Mouse (Mus musculus) CD8-positive naive resting alpha-beta T cell, adult 2 months (primary cell): ENCODE data around the gene Pan2.

Source experiments
- DNase-seq, 2 experiments: peaks; one replicate each; pipeline ENCODE4 v3.0.0; 2022; ENCODE audit warnings: low read depth in 2 of 2, low spot score in 2 of 2

The Pan2 gene

DNA sequence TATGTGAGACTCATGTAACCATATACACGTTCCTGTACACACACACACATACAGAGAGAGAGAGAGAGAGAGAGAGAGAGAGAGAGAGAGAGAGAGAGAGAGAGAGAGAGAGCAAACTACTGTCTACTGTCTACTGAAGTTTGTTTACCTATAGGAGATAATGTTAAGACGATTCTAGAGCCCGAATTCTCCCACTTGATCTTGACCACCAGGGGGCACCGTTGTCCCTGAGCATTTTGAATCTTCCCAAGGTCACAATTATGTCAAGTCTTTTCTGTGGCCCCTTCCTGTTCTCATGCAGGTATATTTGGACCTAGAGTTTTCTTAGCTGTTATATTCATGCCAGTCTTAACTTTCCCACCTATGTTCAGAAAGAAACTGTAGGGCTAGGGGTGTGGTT lies 32.4 kb downstream of the Pan2 start:
- peak; percentile 76 to 88 for DNase-seq

DNA sequence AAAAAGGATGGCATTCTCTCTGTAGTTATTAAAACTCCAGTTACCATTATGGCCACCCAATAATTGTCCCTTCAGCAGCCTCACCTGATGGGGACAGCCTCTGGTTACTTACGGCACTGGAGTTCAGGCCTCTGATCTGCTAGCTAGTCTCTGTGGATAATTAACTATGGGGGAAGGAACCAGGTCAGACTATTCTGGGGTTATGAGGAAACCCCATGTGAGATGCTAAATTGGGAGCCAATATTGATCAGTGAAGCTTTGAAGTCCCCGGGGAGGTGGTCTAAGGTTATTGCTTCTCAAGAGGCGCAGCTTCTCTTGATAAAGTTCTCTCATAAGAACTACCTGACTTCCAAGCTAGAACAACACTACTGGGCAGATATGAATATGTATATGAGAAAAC lies 33.1 kb downstream of the Pan2 start:
- no peak for DNase-seq

DNA sequence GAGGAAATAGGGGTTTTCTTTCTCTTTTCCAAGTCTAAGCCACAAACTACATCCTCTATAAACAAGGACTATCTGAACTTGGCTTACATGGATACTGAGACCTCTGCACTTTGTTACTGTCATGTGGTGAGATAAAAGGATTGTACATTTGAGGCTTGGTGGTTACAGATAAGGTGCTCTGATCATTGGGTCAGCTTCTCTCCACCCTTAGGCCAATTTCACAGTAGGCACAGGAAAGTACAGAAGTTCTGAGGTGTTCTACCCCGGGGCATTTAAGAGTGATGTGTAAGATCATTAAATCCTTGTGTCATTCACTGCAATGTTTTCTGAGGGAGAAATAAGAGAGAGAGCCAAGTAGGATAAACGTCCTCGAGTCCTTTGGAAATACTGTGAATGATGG lies 33.5 kb downstream of the Pan2 start:
- DNase-seq = no peak

DNA sequence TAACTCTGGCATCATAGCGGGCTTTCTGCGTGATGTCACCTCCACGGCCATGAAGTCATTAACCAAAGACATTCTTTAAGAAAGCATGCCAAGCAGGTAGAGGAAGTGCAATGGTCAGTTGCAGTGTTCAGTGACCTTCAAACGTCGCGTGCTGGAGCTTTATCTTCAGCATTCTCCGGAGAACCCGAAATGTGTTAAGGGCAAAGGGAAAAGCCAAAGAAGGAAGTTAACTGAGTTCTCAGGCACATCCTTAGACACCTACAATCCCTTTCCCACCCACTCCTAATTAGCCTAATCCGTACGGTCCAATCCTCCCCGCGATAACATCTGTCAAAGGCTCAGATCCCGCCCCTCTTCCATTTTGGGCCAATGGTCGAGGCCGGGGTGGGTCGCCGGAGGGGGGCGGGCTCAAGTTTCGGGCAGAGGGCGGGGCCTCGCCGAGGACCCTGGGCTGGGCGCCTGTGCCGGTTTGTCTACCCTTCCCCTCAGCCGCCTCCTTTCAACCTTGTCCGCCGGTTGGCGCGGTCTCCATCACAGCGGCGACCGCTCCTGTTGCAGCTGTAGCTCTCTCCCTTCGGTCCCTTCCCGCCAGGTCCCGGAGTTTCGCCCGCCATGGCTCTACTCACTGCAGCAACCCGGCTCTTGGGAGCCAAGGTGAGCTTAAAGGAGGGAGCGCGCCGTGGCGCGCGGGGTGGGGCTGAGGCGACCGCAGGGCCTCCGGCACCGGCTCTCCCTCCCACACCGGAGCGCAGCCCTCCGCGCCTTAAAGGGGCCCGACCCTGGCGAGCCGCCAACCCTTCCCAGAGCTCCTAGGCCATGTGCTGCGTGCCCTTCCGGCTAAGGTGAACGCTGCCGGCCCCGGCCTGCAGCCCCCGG lies 34.4 kb downstream of the Pan2 start, which contains the start of gene Cs:
Gene Cs, plus strand, starts transcription at position 429 of the 876 bp plus-strand sequence.
- DNase-seq = peak; percentile 93 to 97

DNA sequence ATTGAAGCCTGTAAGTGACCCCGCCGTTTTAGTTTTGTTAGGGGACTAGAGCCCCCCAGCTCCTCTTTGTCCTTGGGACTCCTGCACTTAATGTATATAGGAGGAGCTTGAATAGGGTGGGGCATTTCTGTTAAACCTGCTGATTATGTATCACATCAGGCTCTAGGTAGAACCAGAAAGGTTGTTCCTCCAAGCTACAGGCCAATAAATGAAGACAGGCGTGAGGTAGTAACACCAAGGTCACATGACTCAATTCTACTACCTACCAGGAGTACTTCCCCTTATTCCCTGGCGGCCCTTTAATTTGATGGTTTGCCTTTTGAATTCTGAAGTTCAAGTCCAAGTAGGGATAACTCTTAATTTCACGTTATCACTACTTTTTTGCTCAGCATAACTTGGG lies 35.3 kb downstream of the Pan2 start:
- DNase-seq = no peak

DNA sequence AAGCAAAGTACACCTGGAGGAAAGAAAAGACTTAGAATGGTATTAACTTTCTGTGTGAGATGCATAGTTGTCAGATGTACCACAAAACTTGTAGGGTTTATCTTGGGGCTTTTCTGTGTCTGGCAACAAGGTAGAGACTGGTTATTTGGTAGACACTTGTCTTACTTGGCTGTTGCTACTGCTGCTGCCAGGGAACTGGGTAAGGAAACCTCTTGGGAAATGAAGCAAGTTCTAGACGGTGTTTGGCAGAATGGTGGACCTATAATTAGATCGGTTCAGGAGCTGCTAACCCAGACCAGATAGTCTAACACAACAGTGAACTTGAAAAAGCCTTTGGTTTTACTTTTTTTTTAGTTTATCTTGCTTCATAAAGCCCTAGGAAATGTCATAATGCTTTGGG lies 35.8 kb downstream of the Pan2 start:
- no peak for DNase-seq

DNA sequence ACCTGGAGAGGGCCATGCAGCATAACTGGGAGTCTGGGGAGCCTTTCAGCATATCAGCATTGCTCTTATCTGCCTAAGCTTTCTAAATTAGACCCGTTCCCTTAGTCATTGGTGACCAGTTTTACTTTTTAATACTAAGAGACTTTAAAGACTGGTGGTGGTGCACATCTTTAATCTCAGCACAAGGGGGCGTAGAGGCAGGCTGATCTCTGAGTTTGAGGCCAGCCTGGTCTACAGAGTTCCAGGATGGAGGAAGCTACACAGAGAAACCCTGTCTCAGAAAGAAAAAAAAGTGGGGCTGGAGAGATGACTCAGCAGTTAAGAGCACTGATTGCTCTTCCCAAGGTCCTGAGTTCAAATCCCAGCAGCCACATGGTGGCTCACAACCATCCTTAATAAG lies 37.1 kb downstream of the Pan2 start:
- no peak for DNase-seq

DNA sequence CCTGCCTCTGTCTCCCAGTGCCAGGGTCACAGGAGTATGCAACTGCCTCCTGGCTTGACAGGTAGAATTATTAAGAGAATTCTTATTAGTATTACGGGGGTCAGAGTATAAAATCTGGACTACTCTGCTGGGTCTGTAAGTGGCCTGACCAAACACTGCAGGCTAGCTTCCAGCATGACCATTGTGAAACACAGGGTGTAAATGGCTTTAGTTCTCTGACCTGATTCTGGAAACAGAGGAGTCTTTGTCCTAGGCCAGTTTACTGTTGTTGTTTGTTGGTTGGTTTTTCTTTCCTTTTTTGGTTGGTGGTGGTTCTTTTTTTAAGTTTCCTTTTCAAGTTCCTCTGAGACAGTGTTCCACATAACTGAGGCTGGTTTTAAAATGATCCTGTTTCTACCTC lies 40.3 kb downstream of the Pan2 start:
- DNase-seq = no peak

DNA sequence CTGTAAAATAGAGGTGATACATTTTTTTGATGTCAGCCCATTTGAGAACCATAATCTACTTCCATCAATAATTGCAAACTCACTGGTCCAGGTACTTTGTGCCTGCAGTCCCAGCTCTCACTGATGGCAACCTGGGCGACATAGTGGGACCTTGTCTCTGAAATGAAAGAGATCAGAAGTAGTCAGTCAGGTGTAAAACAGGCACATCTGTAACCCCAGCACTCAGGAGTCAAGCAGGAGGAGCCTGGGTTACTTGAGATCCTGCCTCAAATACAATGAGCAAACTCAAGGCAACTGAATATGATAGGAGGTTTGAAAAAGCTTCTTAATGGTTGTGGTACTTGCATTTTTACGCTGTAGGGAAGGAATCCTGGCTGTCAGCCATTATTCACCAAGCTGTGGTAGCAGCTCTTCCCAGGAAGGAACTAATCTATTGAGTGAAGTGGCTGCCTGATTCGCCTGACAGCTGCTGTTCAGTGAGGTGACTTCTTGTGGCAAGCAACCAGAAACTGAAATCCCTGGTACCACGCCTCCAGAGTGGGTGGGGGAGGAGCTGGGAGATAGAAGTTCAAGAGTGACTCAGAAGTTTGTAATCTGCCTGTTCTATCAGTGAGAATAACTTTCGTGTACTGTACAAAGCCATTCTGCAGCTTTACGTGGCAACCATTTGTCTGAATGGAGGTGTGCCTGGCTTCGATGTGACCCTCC lies 41.6 kb downstream of the Pan2 start:
- DNase-seq = peak; percentile 46 to 68

DNA sequence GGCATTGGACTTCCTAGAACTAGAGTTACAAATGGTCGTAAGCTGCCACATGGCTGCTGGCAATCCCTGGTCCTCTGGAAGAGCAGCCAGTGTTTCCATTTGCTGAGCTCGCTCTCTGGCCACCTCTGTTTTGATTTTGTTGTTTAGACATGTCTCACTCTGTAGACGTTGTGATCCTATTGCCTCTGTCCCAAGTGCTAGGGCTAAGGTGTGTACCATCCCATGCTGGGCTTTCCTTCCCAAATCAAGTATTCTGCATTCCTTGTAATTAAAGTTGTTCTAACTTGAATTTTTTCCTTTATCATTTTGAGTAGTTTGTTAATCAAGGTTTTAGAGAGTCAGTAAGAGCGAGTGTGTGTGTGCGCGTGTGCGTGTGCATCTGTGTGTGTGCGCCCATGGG lies 44.4 kb downstream of the Pan2 start:
- DNase-seq = no peak

DNA sequence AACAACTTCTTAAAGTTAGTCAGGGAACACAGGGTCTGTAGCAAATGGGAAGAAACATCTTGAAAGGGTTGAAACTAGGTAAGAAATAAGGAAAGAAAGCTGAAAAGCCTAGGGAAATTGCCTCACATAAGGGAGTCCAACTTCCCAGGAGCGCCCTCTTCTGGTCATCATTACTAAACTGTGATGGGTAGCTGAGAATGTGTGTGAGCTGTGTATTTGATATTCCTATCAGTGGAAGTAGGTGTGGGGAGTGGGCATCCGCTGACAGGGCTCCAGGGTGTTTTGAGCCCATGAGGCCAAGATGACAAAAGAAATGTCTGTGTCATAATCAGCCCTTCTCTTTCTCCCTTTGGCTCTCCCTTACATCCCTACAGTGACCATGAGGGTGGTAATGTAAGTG lies 55.7 kb downstream of the Pan2 start:
- DNase-seq = peak; percentile 55 to 61

DNA sequence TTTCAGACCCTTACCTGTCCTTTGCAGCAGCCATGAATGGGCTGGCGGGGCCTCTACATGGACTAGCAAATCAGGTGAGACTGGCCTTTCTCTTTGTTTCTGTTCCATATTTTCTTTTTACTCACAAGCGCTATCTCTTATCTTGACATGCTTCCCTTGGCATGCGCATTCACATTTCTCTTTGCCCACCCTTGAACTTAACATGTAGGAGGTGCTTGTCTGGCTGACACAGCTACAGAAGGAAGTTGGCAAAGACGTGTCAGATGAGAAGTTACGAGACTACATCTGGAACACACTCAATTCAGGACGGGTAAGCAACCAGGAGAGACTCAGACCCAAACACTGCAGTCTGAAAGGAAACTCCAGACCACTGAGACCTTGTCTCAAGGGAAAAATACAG lies 56.1 kb downstream of the Pan2 start:
- no peak for DNase-seq

DNA sequence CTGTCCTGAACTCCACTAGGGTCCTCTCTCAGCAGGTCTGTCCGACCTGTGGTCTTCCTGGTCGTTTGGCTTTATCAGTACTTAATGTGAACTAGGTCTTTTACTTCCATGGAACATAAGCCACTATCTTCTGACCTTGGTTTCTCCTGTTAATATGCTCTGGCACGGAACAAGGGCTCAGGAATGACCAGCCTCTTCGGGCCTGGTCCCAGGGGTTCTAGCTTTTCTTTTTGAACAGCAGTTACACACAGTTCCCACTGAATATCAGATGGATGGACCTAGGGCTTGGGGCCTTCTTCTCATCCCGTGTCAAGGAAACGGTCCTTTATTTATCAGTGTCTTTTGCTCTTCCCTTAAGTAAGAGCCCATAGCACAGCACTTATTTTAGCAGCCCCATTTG lies 58.7 kb downstream of the Pan2 start:
- DNase-seq = no peak

DNA sequence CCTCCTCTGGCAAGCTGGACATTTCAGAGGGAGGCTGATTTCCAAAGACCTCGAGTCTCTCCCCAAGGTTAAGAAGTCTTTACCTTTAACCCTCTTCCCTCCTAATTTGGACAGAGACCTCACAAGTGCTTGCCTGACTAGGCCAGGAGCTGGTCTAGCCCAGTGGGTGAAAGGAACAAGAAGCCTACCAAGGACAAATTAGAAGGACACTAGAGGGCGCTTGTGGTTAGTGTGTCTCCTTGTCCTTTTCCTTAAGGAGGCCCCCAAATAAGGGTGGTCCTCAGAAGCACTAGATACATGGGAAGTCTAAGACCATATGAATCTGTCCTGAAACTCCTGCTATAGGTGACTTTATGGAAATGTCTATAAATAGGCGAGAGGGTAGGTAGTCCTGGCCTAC lies 59.4 kb downstream of the Pan2 start:
- no peak for DNase-seq

DNA sequence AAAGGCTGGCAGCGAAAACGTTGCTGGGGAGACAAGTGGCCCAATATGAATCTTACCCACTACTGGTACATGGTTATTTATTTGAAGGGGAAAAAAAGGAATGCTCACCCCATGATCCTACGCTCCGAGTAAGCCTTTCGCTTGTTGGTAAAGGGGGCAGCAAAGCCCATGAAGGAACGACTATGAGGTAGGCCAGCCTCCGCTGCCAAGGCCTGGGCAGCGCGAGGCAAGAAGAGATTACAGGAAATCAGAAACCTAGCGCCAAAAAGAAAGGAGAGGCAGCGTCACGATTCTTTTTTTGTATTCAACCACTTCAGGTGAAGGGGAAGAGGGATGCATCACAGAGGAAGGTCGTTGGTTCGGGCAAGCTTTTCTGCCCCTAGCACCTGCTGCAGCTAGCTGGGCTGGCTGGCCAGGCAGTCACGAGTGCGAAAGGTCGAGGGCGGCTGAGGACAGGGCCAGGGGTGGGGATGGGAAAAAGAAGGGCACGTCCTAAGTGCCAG lies 64.8 kb downstream of the Pan2 start:
- no peak for DNase-seq

DNA sequence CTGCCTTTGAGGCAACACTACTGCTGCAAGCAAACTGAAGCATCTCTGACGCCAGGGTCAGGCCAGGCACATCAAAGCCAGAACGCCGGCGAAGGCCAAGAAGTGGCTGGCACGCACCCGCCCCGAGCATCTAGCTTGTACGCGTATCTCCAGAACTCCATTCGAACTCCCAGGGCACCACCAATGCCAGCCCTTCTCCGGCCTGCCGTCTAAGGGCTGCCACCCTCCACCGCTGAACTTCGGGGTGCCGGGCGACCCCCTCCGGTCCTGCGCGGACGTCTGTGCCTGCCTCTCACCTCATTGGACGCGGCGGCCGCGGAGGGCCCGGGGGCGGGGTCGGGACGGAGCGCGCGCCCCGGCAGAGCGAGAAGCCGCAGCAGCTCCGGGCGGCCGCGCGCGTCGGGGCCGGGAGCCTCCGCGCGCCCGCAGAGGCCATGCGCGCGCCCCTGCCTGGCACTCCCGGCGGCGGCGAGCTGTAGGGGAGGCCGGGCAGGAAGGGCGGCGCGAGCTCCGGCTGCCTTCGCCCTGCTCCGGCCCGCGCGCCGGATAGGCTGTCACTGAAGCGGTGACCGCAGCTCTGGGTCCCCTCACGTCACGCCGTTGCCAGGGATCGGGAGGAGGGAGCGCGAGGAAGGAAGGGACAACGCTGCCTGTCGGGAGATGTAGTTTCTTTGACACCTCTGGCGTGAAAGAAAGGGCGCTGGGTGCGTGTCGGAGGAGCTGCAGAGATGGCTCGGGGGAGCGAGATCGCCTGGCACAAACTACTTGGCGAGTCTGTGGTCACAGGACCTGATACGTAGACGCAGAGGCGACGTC lies 65.5 kb downstream of the Pan2 start, which contains the start of gene Coq10a:
Gene Coq10a, minus strand, starts transcription at position 596 of the 816 bp plus-strand sequence.
- DNase-seq = peak; percentile 90

DNA sequence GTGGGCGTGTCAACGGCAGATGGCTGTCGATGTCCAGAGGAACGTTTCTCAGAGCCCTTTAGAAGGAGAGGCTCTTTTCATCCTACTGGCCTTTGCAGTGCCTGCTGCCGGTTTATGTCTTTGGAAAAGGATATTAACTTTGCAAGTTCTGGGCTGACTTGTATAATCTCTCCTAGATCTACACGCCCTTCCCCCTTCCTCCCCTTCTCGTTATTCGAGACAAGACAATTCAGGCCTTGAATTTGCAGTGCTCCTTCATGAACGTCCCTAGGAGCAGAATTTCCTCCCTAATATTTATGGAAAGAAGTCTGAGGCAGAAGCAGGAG lies 66.0 kb downstream of the Pan2 start:
- DNase-seq = no peak

DNA sequence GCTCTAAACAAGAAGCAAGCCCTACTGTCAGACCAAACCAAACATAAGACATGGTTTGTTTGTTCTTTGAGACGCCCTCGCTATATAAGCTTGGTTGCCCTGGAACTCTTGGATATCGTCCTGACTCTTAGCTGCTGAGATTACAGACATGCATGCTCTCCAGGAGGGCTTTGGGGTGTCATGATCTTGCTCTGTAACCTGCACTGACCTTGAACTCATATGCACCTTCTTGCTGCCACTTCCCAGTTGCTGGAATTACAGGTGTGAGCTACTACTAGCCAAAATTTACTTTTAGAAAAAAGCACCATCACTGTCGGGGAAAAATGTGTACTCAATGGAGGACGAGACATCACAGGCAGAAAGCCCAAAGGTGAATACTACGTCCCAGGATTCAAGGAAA lies 66.5 kb downstream of the Pan2 start:
- no peak for DNase-seq

DNA sequence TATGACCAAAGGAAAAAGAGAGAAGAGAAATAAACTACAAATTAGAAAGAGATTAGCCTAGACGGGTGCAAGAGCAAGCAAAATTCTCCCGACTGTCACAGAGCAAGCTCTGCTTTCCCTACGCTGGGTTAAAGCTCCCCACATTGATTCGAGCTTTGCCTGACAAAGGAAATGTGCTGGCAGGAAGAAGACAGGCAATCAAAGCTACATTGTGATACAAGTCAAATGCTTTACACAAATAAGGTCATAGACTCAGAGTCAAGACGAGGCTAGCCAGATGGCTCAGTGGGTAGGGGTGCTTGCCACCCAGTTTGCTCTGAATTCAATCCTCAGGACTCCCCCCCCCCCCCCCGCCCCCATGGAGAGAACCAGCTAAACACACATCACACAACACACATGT lies 66.9 kb downstream of the Pan2 start:
- DNase-seq = no peak

DNA sequence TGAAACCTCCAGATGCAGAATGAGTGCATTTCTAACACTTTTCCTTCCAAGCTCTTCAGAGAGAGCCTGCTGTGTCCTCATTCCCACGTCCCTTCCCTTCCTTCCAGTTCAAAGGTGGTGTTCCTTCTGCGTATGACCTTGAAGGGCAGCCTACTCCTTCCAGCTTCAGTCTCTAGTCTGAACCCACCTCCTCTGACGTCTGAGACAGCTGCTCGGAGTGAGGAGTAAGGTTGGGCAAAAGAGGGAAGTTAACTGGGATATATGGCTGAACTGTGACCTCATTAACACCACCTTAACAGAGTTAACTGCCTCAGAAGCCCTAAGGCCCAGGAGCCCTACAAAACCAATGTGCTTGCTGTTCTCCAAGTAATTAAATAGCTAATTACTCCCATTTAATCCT lies 67.5 kb downstream of the Pan2 start:
- no peak for DNase-seq
